Mouse (Mus musculus): ENCODE measurements around the gene Rcor1. TPM values are rescaled to one million over a fixed set of nuclear protein-coding genes. Genes with fewer than 3 reads are reported as not detected.

Gene Rcor1
- polyA plus RNA-seq, 1 experiment from 2014 or later = 4.5 TPM

DNA sequence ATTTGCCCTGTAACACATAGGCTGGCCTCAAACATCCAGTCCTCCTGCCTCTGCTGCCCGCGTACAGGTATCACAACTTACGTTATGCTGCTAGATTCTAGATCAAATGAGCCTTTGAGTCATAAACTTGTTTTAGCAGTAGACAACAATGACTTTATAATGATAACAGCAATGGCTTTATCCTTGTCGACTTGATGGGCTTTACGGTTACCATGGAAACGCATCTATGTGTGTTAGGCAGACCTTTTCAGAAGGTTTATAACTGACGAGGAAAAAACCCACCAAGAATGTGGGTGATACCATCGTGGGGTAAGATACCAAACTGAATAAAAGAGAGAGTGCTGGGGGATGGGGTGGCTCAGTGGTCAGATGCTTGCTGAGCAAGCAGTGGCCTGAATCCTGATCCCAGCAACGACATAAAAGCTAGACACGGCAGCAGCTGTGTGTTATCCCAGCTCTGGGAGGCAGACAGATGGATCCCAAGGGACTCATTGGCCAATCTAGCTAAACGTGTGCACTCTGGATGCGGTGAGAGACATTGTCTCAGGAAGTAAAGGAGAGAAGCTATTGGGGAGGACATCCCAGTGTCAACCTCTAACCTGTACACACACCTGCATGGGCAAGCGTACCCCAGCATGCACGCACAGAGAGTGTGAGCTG, 85.6 kb downstream of the Rcor1 start:
- no peak overlapping the region for H3K4me2 ChIP-seq (ENCODE audit: low read length)
- H3K27me3 ChIP-seq (replicated peaks; ENCODE audit: control insufficient read depth, insufficient read depth, low read length) = no peaks in the 10 kb centered on the region
- no peak overlapping the region for H3K9ac ChIP-seq (ENCODE audit: low read depth, low read length)
- WGBS = 58% methylated on average over 14 of the region's 14 CpGs
- no peak overlapping the region for H3K27ac ChIP-seq (ENCODE audit: low read depth, low read length)
- no peaks in the 10 kb centered on the region for H3K9me3 ChIP-seq (ENCODE audit: control insufficient read depth, low read length)
- no peak overlapping the region for H3K4me3 ChIP-seq (ENCODE audit: low read length)
- H3K36me3 ChIP-seq (ENCODE audit: control insufficient read depth, insufficient read depth, low read length) = no peaks in the 10 kb centered on the region
- peak; percentile 50; the same call in 1 of the 2 replicates for ATAC-seq
- no peaks in the 10 kb centered on the region for H3K4me1 ChIP-seq (ENCODE audit: control insufficient read depth, insufficient read depth, low read depth, low read length)

DNA sequence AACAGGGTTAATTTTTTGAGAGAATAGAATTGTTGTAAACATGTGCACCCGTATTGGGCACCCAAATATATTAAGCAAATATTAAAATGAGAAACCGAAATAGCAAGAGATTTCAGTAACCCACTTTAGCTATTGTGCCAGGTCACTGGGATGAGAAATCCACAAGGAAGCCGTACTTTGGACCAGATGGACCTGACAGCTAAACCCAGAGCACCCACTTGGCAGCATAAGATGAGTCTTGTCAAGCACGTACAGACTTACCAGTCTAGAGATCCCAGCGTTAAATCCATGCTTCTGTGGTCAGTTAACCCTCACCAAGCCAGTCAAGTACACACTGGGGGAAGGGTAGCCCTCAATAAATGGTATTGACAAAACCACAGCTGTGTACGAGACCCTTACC, 86.5 kb downstream of the Rcor1 start:
- no peaks in the 10 kb centered on the region for H3K27me3 ChIP-seq (replicated peaks; ENCODE audit: control insufficient read depth, insufficient read depth, low read length)
- H3K9ac ChIP-seq (ENCODE audit: low read depth, low read length) = no peak overlapping the region
- 79% methylated on average over 6 of the region's 6 CpGs for WGBS
- H3K4me3 ChIP-seq (ENCODE audit: low read length) = no peak overlapping the region
- H3K9me3 ChIP-seq (ENCODE audit: control insufficient read depth, low read length) = no peaks in the 10 kb centered on the region
- no peak overlapping the region for H3K27ac ChIP-seq (ENCODE audit: low read depth, low read length)
- H3K4me1 ChIP-seq (ENCODE audit: control insufficient read depth, insufficient read depth, low read depth, low read length) = no peaks in the 10 kb centered on the region
- no peak for ATAC-seq
- no peak overlapping the region for H3K4me2 ChIP-seq (ENCODE audit: low read length)
- no peaks in the 10 kb centered on the region for H3K36me3 ChIP-seq (ENCODE audit: control insufficient read depth, insufficient read depth, low read length)

DNA sequence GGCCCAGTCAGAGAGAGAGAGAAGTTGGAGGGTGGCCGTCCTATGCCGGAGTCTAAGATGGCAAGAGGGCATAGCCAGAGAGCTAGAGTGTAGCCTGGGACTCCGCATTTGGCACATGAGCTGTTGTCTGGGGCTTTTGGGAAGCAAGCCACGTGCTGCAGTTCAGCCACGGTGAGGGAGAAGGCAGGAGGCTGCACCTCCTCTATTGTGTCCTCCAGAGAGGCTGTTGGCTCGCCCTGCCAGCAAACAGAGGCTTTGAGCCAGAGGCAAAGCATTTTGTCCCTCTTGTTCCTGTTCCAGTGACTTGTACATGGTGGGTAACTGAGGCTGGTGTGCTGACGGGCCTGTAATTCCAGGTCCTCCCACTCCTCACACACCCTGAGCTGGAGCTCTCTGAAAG, 95.0 kb downstream of the Rcor1 start:
- no peak overlapping the region for H3K4me3 ChIP-seq (ENCODE audit: low read length)
- no peak overlapping the region for H3K4me2 ChIP-seq (ENCODE audit: low read length)
- WGBS = 68% methylated on average over 7 of the region's 7 CpGs
- no peaks in the 10 kb centered on the region for H3K36me3 ChIP-seq (ENCODE audit: control insufficient read depth, insufficient read depth, low read length)
- ATAC-seq = peak; percentile 55
- H3K27me3 ChIP-seq (replicated peaks; ENCODE audit: control insufficient read depth, insufficient read depth, low read length) = no peaks in the 10 kb centered on the region
- no peaks in the 10 kb centered on the region for H3K9me3 ChIP-seq (ENCODE audit: control insufficient read depth, low read length)
- peak overlapping the region; percentile 35 for H3K27ac ChIP-seq (ENCODE audit: low read depth, low read length)
- H3K9ac ChIP-seq (ENCODE audit: low read depth, low read length) = no peak overlapping the region
- no peaks in the 10 kb centered on the region; the same call in 1 of the 2 replicates for H3K4me1 ChIP-seq (ENCODE audit: control insufficient read depth, insufficient read depth, low read depth, low read length)

DNA sequence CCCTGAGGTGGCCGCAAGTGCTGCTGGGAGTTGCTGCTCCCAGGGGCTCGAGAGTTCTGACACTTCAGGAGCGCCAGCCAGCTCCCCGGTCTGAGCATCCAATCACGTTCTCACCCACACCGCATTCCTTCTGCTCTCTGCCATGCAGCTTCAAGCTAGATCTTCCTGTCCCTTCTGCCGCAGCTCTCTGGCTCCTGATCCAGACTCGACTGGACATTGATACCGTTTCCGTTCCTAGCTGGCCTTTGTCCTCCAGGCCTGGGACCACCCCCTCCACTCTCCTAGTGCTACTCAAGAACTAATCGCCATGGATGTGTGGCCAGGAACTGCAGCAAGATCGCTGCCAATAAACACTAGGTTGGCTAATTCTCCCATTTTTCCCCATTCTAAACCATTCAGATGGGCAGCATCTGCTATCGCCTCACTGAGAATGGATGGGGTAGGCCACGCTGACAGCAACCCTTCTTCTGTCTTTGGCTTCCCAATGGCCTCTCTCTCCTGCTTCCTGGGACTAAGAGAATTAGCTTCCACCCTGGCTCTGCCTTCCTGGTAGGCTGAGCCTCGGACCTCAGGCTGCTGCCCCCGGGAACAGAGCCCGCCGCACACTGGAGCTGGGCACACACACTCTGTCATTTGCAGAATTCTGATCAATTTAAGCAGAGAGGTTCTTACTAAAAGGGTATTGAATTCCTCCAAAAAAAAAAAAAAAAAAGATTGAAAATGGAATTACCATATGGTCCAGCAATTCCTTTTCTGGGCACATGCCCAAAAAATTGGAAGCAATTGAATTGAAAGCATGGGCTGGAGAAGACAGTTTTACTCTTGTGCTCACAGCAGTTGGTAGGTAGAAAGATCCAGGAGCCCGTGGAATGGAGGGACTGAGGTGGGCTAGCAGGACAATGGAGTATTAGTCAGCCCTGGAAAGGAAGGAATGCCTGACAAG, 95.9 kb downstream of the Rcor1 start:
- Histone ChIP-seq H3K4me3 (ENCODE audit: low read length) (no peak overlapping the region), H3K4me1 (ENCODE audit: control insufficient read depth, insufficient read depth, low read depth, low read length) (no peaks in the 10 kb centered on the region; the same call in 1 of the 2 replicates), H3K9me3 (ENCODE audit: control insufficient read depth, low read length) (no peaks in the 10 kb centered on the region), H3K27me3 (replicated peaks; ENCODE audit: control insufficient read depth, insufficient read depth, low read length) (no peaks in the 10 kb centered on the region), H3K4me2 (ENCODE audit: low read length) (no peak overlapping the region), H3K27ac (ENCODE audit: low read depth, low read length) (peak overlapping the region; percentile 35), H3K9ac (ENCODE audit: low read depth, low read length) (no peak overlapping the region), H3K36me3 (ENCODE audit: control insufficient read depth, insufficient read depth, low read length) (no peaks in the 10 kb centered on the region)
- WGBS = 51% methylated on average over 19 of the region's 19 CpGs
- peak; percentile 64 for ATAC-seq

DNA sequence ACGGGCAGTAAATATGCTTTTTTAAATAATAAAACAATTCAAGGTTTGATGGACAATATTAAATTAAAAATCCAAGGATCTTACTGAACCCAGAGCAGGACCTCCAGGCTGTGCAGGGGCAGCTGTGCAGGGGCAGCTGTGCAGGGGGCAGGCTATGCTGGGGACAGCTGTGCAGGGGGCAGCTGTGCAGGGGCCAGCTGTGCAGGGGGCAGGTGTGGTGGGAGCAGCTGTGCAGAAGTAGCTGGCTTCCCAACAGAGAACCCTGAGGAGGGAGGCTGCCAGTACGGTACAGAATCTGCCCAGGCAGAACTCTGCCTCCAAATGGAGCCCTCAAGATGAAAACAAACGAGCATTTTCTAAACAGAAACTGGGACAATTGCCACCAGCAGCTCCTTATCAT, 96.8 kb downstream of the Rcor1 start:
- Histone ChIP-seq H3K36me3 (ENCODE audit: control insufficient read depth, insufficient read depth, low read length) (no peaks in the 10 kb centered on the region), H3K9me3 (ENCODE audit: control insufficient read depth, low read length) (no peaks in the 10 kb centered on the region), H3K9ac (ENCODE audit: low read depth, low read length) (no peak overlapping the region), H3K4me1 (ENCODE audit: control insufficient read depth, insufficient read depth, low read depth, low read length) (no peaks in the 10 kb centered on the region; the same call in 1 of the 2 replicates), H3K4me3 (ENCODE audit: low read length) (no peak overlapping the region), H3K27ac (ENCODE audit: low read depth, low read length) (no peak overlapping the region), H3K4me2 (ENCODE audit: low read length) (no peak overlapping the region), H3K27me3 (replicated peaks; ENCODE audit: control insufficient read depth, insufficient read depth, low read length) (no peaks in the 10 kb centered on the region)
- no peak for ATAC-seq
- 73% methylated on average over 3 of the region's 3 CpGs for WGBS

DNA sequence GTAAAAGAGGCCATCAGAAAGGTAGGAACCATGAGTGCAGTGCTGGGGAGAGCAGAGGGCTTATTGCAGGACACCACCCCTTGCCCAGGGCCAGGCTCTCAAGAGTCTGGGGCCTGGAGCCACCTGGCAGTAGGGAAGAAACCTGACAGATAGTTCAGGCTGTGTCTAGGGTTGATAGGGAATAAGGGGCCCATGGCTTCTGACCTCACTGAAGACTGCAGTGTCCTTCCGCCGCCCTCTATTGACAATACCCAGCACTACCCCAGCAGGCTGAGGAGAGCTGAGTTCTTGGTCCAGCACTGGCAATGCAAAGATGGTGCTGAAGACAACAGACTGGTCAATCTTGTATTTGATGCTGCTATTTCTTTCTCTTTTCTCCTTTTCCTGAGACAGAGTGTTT, 97.9 kb downstream of the Rcor1 start:
- no peak for ATAC-seq

DNA sequence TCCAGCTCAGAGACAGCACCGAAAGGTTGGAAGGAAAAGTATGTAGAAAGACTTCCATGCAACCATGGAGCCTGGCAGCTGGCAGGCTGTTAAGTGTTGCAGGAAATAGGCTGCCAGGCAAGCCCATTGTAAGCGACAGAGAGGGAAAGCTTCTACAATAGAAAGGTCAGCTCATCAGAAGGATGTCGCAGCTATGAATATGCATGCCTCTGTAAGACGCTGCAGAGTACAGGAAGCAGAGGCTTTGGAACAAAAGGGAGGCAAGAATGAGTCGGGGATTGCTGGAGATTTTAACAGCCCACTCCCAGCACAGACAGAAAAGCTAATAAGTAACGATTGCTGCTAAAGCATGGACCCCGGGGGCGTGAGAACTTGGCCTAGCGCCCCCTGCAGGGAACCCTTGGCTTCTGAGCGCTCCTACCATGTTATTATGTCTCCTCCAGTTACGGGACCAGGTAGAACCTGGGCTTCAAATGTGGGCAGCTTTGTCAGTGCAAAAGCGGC, 103.9 kb downstream of the Rcor1 start:
- H3K9me3 ChIP-seq (ENCODE audit: control insufficient read depth, low read length) = no peaks in the 10 kb centered on the region
- H3K4me1 ChIP-seq (ENCODE audit: control insufficient read depth, insufficient read depth, low read depth, low read length) = peaks cover 17% of the 10 kb centered on the region
- H3K4me2 ChIP-seq (ENCODE audit: low read length) = peak overlapping the region; percentile 11
- no peak overlapping the region; the same call in 1 of the 2 replicates for H3K9ac ChIP-seq (ENCODE audit: low read depth, low read length)
- H3K27ac ChIP-seq (ENCODE audit: low read depth, low read length) = peak overlapping the region; percentile 74
- H3K27me3 ChIP-seq (replicated peaks; ENCODE audit: control insufficient read depth, insufficient read depth, low read length) = no peaks in the 10 kb centered on the region
- ATAC-seq = peak; percentile 84
- WGBS = 6% methylated on average over 12 of the region's 12 CpGs
- H3K4me3 ChIP-seq (ENCODE audit: low read length) = no peak overlapping the region
- H3K36me3 ChIP-seq (ENCODE audit: control insufficient read depth, insufficient read depth, low read length) = no peaks in the 10 kb centered on the region

More for the DNA sequence above, 97.9 kb downstream of the Rcor1 start:
- Histone ChIP-seq H3K4me2 (ENCODE audit: low read length) (no peak overlapping the region), H3K9ac (ENCODE audit: low read depth, low read length) (no peak overlapping the region), H3K4me3 (ENCODE audit: low read length) (no peak overlapping the region), H3K27ac (ENCODE audit: low read depth, low read length) (no peak overlapping the region), H3K36me3 (ENCODE audit: control insufficient read depth, insufficient read depth, low read length) (no peaks in the 10 kb centered on the region), H3K9me3 (ENCODE audit: control insufficient read depth, low read length) (no peaks in the 10 kb centered on the region), H3K27me3 (replicated peaks; ENCODE audit: control insufficient read depth, insufficient read depth, low read length) (no peaks in the 10 kb centered on the region), H3K4me1 (ENCODE audit: control insufficient read depth, insufficient read depth, low read depth, low read length) (no peaks in the 10 kb centered on the region; the same call in 1 of the 2 replicates)
- WGBS = 79% methylated on average over 2 of the region's 2 CpGs

DNA sequence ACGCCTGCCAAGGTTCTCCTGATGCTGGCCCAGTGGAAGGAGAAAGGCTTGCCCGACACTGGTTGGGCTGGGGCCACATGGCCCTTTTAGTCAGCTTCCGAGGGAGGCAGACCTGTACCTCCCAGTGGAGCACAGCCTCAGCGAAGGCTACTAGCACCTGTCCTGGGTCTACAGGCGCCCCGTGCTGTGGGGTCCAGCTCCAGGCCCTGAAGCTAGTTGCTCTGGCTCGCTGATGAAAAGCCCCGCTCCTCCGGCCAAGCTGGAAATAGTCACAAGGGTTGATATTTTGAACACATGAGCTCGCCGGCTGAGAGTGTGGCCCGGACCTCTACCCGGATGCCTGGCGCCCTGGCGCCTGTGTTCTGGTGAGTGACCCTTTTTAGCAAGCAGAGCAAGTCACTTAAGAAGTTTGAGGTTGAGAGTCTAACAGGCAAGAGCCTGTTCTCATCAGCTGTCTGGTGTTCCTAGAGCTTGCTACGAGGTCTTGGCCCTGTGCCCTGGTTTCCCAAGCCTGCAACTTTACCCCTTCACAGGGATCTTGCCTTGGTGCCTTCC, 104.4 kb downstream of the Rcor1 start:
- peak; percentile 59 for ATAC-seq
- Histone ChIP-seq H3K9me3 (ENCODE audit: control insufficient read depth, low read length) (no peaks in the 10 kb centered on the region), H3K36me3 (ENCODE audit: control insufficient read depth, insufficient read depth, low read length) (no peaks in the 10 kb centered on the region), H3K27me3 (replicated peaks; ENCODE audit: control insufficient read depth, insufficient read depth, low read length) (no peaks in the 10 kb centered on the region), H3K27ac (ENCODE audit: low read depth, low read length) (peak overlapping the region; percentile 74), H3K4me2 (ENCODE audit: low read length) (peak overlapping the region; percentile 11), H3K4me1 (ENCODE audit: control insufficient read depth, insufficient read depth, low read depth, low read length) (peaks cover 17% of the 10 kb centered on the region), H3K9ac (ENCODE audit: low read depth, low read length) (no peak overlapping the region; the same call in 1 of the 2 replicates), H3K4me3 (ENCODE audit: low read length) (no peak overlapping the region)
- 48% methylated on average over 16 of the region's 16 CpGs for WGBS

DNA sequence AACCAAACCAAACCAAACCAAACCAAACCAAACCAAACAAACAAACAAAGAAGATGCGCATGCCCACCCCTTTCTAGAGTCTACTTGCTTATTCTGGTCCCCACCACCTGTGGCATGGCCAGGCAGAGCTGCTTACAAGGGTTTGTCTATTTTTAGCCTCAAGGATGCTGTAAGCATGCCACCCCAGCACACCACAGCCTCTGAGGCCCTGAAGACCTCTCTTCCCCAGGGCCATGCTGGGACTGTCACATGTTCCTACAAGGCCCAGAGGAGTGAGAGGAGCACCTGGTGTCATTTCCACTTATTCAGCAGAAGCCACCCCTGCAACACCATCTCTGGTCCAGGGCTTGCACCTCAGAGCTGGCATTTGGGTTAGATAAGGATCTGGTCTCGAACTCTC, 105.4 kb downstream of the Rcor1 start:
- 98% methylated on average over 2 of the region's 2 CpGs for WGBS

More for the DNA sequence above, 105.4 kb downstream of the Rcor1 start:
- Histone ChIP-seq H3K9me3 (ENCODE audit: control insufficient read depth, low read length) (no peaks in the 10 kb centered on the region), H3K36me3 (ENCODE audit: control insufficient read depth, insufficient read depth, low read length) (no peaks in the 10 kb centered on the region), H3K4me3 (ENCODE audit: low read length) (no peak overlapping the region), H3K4me2 (ENCODE audit: low read length) (no peak overlapping the region), H3K4me1 (ENCODE audit: control insufficient read depth, insufficient read depth, low read depth, low read length) (peaks cover 17% of the 10 kb centered on the region), H3K27ac (ENCODE audit: low read depth, low read length) (no peak overlapping the region), H3K9ac (ENCODE audit: low read depth, low read length) (no peak overlapping the region; the same call in 1 of the 2 replicates), H3K27me3 (replicated peaks; ENCODE audit: control insufficient read depth, insufficient read depth, low read length) (no peaks in the 10 kb centered on the region)
- no peak for ATAC-seq
